Mouse (Mus musculus): ENCODE measurements around the gene Rpl7a.

GRCm38 (mm10) chr2:26907109-26907508 is 3.5 kb upstream of the Rpl7a start:
- TF ChIP-seq MAX (IDR thresholded peaks at IDR 0.05; ENCODE audit: low read depth) (no peak), E2F4 (IDR thresholded peaks at IDR 0.05; ENCODE audit: insufficient read depth) (no peak), POLR2AphosphoS2 (IDR thresholded peaks at IDR 0.05; ENCODE audit: insufficient read length, low read depth) (no peak), SRF (IDR thresholded peaks at IDR 0.05; ENCODE audit: control insufficient read depth, insufficient read length, low read depth) (no peak), MYOG (IDR thresholded peaks at IDR 0.05; ENCODE audit: control insufficient read depth in 1 of 3, insufficient read depth in 1 of 3, insufficient read length in 2 of 3, low read depth in 2 of 3) (no peak)

All from myocyte (in vitro differentiated cells).